Mouse (Mus musculus) limb, embryonic 10.5 days (tissue): ENCODE measurements at regions not wholly inside any gene's neighbourhood (a gene's known extent, or its start where the extent isn't known, plus 50 kb on each side); places are given as distances from the start of the nearest gene placed in this dataset.

ENCODE experiments used
- DNase-seq: peaks from one replicate; pipeline ENCODE4 v3.0.0-alpha.2; 2017; ENCODE audit warnings: low spot score
- H3K27ac ChIP-seq: fragments of 300-500 bp; sonication (generic); 2 replicates; pipeline ENCODE4 v1.5.1; 2016; ENCODE audit warnings: mild to moderate bottlenecking
- H3K27me3 ChIP-seq: fragments of 300-500 bp; sonication (generic); 2 replicates; pipeline ENCODE4 v1.6.1; 2016; ENCODE audit warnings: low read depth, mild to moderate bottlenecking; ENCODE audit not compliant: poor library complexity, severe bottlenecking
- H3K36me3 ChIP-seq: fragments of 300-500 bp; sonication (generic); 2 replicates; pipeline ENCODE4 v1.6.1; 2016; ENCODE audit warnings: mild to moderate bottlenecking, moderate library complexity
- H3K4me1 ChIP-seq: fragments of 300-500 bp; sonication (generic); 2 replicates; pipeline ENCODE4 v1.6.1; 2016
- H3K4me3 ChIP-seq: fragments of 300-500 bp; sonication (generic); 2 replicates; pipeline ENCODE4 v1.5.1; 2016; ENCODE audit warnings: mild to moderate bottlenecking, moderate library complexity
- H3K9me3 ChIP-seq: fragments of 300-500 bp; sonication (generic); replicated peaks from 2 replicates; pipeline ENCODE4 v1.6.1; 2016; ENCODE audit warnings: mild to moderate bottlenecking
- WGBS: fragments of 180-500 bp; shearing (Covaris S2); methylation state at CpG from one replicate; pipeline ENCODE4 v1.1.7; 2016; 5-methylcytosine and 5-hydroxymethylcytosine counted together

- no peak for DNase-seq
- no peaks in the 10 kb centered on the region for H3K9me3 ChIP-seq
- no peak overlapping the region for H3K4me3 ChIP-seq
- WGBS = 74% methylated on average over 2 of the region's 2 CpGs
- H3K36me3 ChIP-seq = no peaks in the 10 kb centered on the region
- no peak overlapping the region for H3K27ac ChIP-seq
- peaks cover 6% of the 10 kb centered on the region; the same call in 1 of the 2 replicates for H3K27me3 ChIP-seq
- no peaks in the 10 kb centered on the region for H3K4me1 ChIP-seq
These were observed 147.0 kb upstream of the Cdkn2b start for GRCm38 (mm10) chr4:89457861-89458260.

GRCm38 (mm10) chr4:89454926-89455325, 144.1 kb upstream of the Cdkn2b start:
- Histone ChIP-seq H3K27ac (no peak overlapping the region), H3K4me3 (no peak overlapping the region), H3K4me1 (peaks cover 10% of the 10 kb centered on the region; the same call in 1 of the 2 replicates), H3K36me3 (no peaks in the 10 kb centered on the region), H3K9me3 (no peaks in the 10 kb centered on the region), H3K27me3 (peaks cover 6% of the 10 kb centered on the region; the same call in 1 of the 2 replicates)
- DNase-seq = no peak
- 93% methylated on average over 5 of the region's 5 CpGs for WGBS

- Histone ChIP-seq H3K27ac (no peak overlapping the region), H3K27me3 (peaks cover 6% of the 10 kb centered on the region; the same call in 1 of the 2 replicates), H3K9me3 (no peaks in the 10 kb centered on the region), H3K36me3 (no peaks in the 10 kb centered on the region), H3K4me1 (peaks cover 17% of the 10 kb centered on the region), H3K4me3 (no peak overlapping the region)
- no peak for DNase-seq
These were observed 142.2 kb upstream of the Cdkn2b start for GRCm38 (mm10) chr4:89453051-89453450.

GRCm38 (mm10) chr4:89451741-89452140, 140.9 kb upstream of the Cdkn2b start:
- peaks cover 17% of the 10 kb centered on the region for H3K4me1 ChIP-seq
- H3K36me3 ChIP-seq = no peaks in the 10 kb centered on the region
- no peak for DNase-seq
- no peak overlapping the region for H3K27ac ChIP-seq
- no peak overlapping the region for H3K4me3 ChIP-seq
- H3K27me3 ChIP-seq = peaks cover 6% of the 10 kb centered on the region; the same call in 1 of the 2 replicates
- no peaks in the 10 kb centered on the region for H3K9me3 ChIP-seq
- 21% methylated on average over 2 of the region's 2 CpGs for WGBS

- WGBS = 66% methylated on average over 8 of the region's 8 CpGs
- no peak for DNase-seq
- H3K27me3 ChIP-seq = 0 out of 2 replicates have a peak, but pooled peaks cover 6% of the 10 kb centered on the region
- H3K4me1 ChIP-seq = peaks cover 30% of the 10 kb centered on the region
- no peak overlapping the region for H3K27ac ChIP-seq
- no peaks in the 10 kb centered on the region for H3K36me3 ChIP-seq
- no peaks in the 10 kb centered on the region for H3K9me3 ChIP-seq
- no peak overlapping the region for H3K4me3 ChIP-seq
These were observed 136.1 kb upstream of the Cdkn2b start for GRCm38 (mm10) chr4:89446765-89447487.

GRCm38 (mm10) chr4:89446156-89446716, 135.4 kb upstream of the Cdkn2b start:
- WGBS = 61% methylated on average over 6 of the region's 6 CpGs
- H3K4me3 ChIP-seq = no peak overlapping the region
- no peak overlapping the region for H3K27ac ChIP-seq
- no peak for DNase-seq
- no peaks in the 10 kb centered on the region for H3K36me3 ChIP-seq
- H3K4me1 ChIP-seq = peaks cover 24% of the 10 kb centered on the region
- 0 out of 2 replicates have a peak, but pooled peaks cover 6% of the 10 kb centered on the region for H3K27me3 ChIP-seq
- no peaks in the 10 kb centered on the region for H3K9me3 ChIP-seq

GRCm38 (mm10) chr4:89445214-89446155, 134.6 kb upstream of the Cdkn2b start:
- Histone ChIP-seq H3K4me3 (no peak overlapping the region), H3K27ac (no peak overlapping the region), H3K36me3 (no peaks in the 10 kb centered on the region)

GRCm38 (mm10) chr4:89442526-89442925, 131.7 kb upstream of the Cdkn2b start:
- H3K27ac ChIP-seq = no peak overlapping the region
- no peaks in the 10 kb centered on the region for H3K36me3 ChIP-seq
- WGBS = 76% methylated on average over 1 of the region's 1 CpGs
- DNase-seq = no peak
- H3K4me3 ChIP-seq = no peak overlapping the region
- H3K27me3 ChIP-seq = 0 out of 2 replicates have a peak, but pooled peaks cover 6% of the 10 kb centered on the region
- peaks cover 16% of the 10 kb centered on the region for H3K4me1 ChIP-seq
- H3K9me3 ChIP-seq = no peaks in the 10 kb centered on the region

More at GRCm38 (mm10) chr4:89445214-89446155, 134.6 kb upstream of the Cdkn2b start:
- WGBS = 51% methylated on average over 11 of the region's 11 CpGs
- no peaks in the 10 kb centered on the region for H3K9me3 ChIP-seq
- peaks cover 24% of the 10 kb centered on the region for H3K4me1 ChIP-seq
- 0 out of 2 replicates have a peak, but pooled peaks cover 6% of the 10 kb centered on the region for H3K27me3 ChIP-seq
- no peak for DNase-seq

- Histone ChIP-seq H3K36me3 (no peaks in the 10 kb centered on the region), H3K27me3 (0 out of 2 replicates have a peak, but pooled peaks cover 6% of the 10 kb centered on the region), H3K27ac (no peak overlapping the region), H3K4me3 (no peak overlapping the region), H3K9me3 (no peaks in the 10 kb centered on the region), H3K4me1 (peaks cover 9% of the 10 kb centered on the region)
- DNase-seq = no peak
- 83% methylated on average over 3 of the region's 3 CpGs for WGBS
These were observed 130.0 kb upstream of the Cdkn2b start for GRCm38 (mm10) chr4:89440821-89441220.

- Histone ChIP-seq H3K36me3 (no peaks in the 10 kb centered on the region), H3K4me1 (peaks cover 4% of the 10 kb centered on the region; the same call in 1 of the 2 replicates), H3K27ac (no peak overlapping the region), H3K4me3 (no peak overlapping the region), H3K9me3 (no peaks in the 10 kb centered on the region), H3K27me3 (0 out of 2 replicates have a peak, but pooled peaks cover 4% of the 10 kb centered on the region)
- DNase-seq = no peak
- 79% methylated on average over 4 of the region's 4 CpGs for WGBS
These were observed 129.5 kb upstream of the Cdkn2b start for GRCm38 (mm10) chr4:89440326-89440725.

GRCm38 (mm10) chr4:89438665-89439064, 127.8 kb upstream of the Cdkn2b start:
- Histone ChIP-seq H3K4me1 (no peaks in the 10 kb centered on the region), H3K4me3 (no peak overlapping the region), H3K9me3 (no peaks in the 10 kb centered on the region), H3K36me3 (no peaks in the 10 kb centered on the region), H3K27ac (no peak overlapping the region), H3K27me3 (no peaks in the 10 kb centered on the region)
- 86% methylated on average over 2 of the region's 2 CpGs for WGBS
- DNase-seq = no peak

GRCm38 (mm10) chr4:89436764-89437163, 125.9 kb upstream of the Cdkn2b start:
- 91% methylated on average over 3 of the region's 3 CpGs for WGBS
- Histone ChIP-seq H3K36me3 (no peaks in the 10 kb centered on the region), H3K27me3 (no peaks in the 10 kb centered on the region), H3K4me3 (no peak overlapping the region), H3K27ac (no peak overlapping the region), H3K9me3 (no peaks in the 10 kb centered on the region), H3K4me1 (peaks cover 3% of the 10 kb centered on the region; the same call in 1 of the 2 replicates)
- no peak for DNase-seq
